Mouse (Mus musculus) adrenal gland, postnatal 36 days (tissue): Measurements from ENCODE around the gene Dcaf11. TPM values are rescaled to one million over a fixed set of nuclear protein-coding genes. Genes with fewer than 3 reads are reported as not detected.

Experiments
- DNase-seq, 2 experiments: peaks; one replicate each; pipeline ENCODE4 v3.0.0; 2021; ENCODE audit warnings: mixed read lengths in 1 of 2
- total RNA-seq, 2 experiments: library from RNA; stranded (reverse); gene quantifications; 2 replicates each; pipeline ENCODE4 v1.2.3; 2021

The Dcaf11 gene
- total RNA-seq, 2 experiments from 2014 or later: 110 to 139 TPM

- DNase-seq: peak; percentile 93 to 94
Observed at GRCm38 (mm10) chr14:55584702-55585565, 25.1 kb downstream of the Dcaf11 start, which contains the start of gene Emc9. Gene Emc9 (minus strand): TSS chr14:55585302.

- no peak for DNase-seq
Observed at GRCm38 (mm10) chr14:55585566-55585960, 25.8 kb downstream of the Dcaf11 start.

- DNase-seq: no peak
Observed at GRCm38 (mm10) chr14:55586149-55586548, 26.3 kb downstream of the Dcaf11 start.

GRCm38 (mm10) chr14:55589271-55589670 lies 29.5 kb downstream of the Dcaf11 start:
- no peak for DNase-seq

DNA sequence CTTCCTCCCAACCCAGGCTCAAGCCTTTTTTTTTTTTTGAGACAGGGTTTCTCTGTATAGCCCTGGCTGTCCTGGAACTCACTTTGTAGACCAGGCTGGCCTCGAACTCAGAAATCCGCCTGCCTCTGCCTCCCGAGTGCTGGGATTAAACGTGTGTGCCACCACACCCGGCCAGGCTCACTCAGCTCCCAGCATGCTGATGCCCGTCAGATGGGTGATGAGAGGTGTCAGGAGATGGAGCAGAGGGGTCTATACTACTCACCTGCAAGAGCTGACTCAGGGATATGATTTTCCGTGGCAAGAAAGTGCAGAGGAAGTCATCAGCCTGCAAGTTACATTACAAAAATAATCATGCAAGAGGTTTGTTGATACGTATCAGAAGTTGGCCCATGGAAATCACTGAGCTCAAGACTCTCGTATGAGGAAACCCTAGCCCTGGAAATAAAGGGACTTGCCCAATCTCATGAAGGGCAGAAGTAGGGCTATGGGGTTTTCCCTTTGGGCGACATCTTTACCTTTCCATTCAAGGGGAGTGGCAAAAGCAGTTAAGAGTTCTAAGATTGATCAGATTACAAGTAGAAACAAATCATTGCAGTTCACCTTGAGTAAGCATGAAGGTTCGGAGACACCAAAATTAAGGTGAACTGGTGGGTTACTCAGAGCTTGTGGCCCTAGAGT lies 30.1 kb downstream of the Dcaf11 start:
- no peak for DNase-seq

- peak; percentile 94 to 95 for DNase-seq
Observed at GRCm38 (mm10) chr14:55590748-55591330, 31.0 kb downstream of the Dcaf11 start, which contains the start of gene Psme2. Gene Psme2 (minus strand): TSS chr14:55591113.

DNA sequence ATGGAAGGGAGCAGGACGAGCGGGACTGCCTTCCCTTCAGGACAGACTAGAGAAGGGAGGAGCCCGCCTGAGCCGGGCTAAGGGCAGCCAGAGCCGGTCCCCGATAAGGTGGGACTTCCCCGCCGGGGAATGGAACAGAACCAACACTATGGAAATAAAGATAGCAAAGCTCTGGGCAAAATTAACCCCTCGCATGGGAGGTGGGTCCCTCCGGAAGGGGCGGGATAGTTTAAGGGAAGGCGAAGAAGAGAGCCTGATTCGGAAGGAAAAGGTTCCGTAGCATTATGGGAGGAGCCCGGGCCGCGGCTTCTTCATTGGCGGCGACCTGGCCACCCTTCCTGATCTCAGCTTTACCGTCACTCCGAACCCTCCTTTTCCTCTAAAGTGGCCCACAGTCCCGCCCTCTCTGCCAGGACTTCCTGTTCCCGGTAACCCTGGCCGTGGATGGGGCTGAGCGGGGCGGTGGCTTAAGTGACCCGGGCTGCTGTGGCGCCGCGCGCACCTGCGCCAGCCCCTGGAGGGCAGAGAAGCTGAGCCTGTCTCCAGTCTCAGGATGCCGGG lies 31.6 kb downstream of the Dcaf11 start, which contains the start of gene Rnf31:
TSS of gene Rnf31 (plus strand) at position 378 of the 561 bp plus-strand sequence.
- peak; percentile 96 to 97 for DNase-seq

DNA sequence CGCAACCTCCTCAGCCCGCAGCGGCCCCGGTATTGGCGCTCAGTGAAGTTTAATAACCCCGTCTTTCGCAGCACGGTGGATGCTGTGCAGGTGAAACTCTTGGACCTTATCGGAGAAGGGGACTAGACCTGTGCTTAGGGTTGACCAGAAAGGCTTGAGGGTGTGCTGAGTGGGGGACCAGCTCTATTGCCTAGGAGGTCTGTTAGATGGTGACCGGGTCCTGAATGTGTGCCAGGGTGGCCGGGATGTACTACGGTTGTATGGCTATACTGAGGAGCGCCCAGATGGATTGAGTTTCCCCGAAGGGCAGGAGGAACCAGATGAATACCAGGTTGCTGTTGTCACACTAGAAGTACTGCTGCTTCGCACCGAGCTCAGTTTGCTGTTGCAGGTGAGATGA lies 32.4 kb downstream of the Dcaf11 start:
- no peak for DNase-seq

DNA sequence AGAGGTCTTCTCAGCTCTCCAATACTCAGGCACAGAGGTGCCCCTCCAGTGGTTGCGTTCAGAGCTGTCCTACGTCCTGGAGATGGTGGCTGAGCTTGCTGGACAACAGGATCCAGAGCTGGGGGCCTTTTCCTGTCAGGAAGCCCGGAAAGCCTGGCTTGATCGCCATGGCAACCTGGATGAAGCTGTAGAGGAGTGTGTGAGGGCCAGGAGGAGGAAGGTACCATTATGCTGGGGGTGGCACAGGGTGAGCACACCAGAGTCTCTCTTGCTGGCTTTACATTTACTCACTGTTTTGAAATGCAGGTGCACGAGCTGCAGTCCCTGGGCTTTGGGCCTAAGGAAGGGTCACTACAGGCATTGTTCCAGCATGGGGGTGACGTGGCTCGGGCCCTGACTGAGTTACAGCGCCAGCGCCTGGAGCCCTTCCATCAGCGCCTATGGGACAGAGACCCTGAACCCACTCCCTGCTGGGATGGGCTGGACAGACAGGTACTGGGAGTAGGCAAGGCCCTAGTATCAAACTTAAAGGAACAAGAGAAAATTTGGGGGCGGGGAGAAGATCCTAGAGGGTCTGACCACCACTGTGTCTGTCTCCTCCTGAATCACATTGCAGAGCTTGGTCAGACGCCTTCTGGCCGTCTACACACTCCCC lies 36.4 kb downstream of the Dcaf11 start:
- no peak for DNase-seq

- DNase-seq: no peak
Observed at GRCm38 (mm10) chr14:55598521-55599390, 39.0 kb downstream of the Dcaf11 start.

GRCm38 (mm10) chr14:55603271-55603632 lies 43.4 kb downstream of the Dcaf11 start, which contains the start of gene Irf9:
Gene Irf9 (plus strand): TSS chr14:55603571.
- no peak for DNase-seq

- peak; percentile 93 to 94 for DNase-seq
Observed at GRCm38 (mm10) chr14:55603633-55604576, 44.1 kb downstream of the Dcaf11 start.

DNA sequence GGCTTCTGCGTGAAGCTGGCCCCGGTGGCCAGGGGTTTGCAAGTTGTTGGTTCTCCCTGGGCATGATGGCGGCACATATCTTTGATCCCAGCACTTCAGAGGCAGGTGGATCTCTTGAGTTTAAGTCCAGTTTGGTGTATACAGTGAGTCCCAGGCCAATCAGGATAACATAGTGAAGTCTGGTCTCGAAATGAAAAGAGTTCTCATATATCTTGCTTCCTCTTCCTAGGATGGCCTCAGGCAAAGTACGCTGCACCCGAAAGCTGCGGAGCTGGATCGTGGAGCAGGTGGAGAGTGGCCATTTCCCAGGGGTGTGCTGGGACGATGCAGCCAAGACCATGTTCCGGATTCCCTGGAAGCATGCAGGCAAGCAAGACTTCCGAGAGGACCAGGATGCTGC lies 45.0 kb downstream of the Dcaf11 start:
- DNase-seq: no peak

GRCm38 (mm10) chr14:55605743-55606459 lies 46.1 kb downstream of the Dcaf11 start:
- DNase-seq: no peak

- DNase-seq: no peak
Observed at GRCm38 (mm10) chr14:55608339-55608738, 48.5 kb downstream of the Dcaf11 start.

DNA sequence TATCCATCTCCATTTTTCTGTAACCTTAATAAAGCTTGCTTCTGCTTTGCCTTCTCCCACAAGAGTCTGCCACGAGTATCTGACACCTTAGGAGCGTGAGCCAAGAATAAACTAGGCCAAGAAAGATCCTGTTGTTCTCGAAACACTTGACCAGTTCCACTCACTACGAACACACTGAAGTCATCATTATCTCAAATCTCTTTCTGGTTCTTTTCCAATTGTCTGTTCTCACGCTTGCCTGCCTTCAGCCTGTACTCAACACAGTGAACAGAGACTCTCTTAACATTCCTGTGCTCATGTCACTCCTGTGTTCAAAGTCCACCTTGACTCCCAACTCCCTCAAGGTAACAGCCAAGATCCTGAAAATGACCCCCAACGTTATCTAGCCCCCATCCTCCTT lies 53.5 kb downstream of the Dcaf11 start:
- DNase-seq: no peak

- no peak for DNase-seq
Observed at GRCm38 (mm10) chr14:55614565-55615178, 54.9 kb downstream of the Dcaf11 start.

- DNase-seq: no peak
Observed at GRCm38 (mm10) chr14:55615876-55616275, 56.1 kb downstream of the Dcaf11 start.
